Mouse (Mus musculus): ENCODE measurements around the gene Zfp488. TPM values are rescaled to one million over a fixed set of nuclear protein-coding genes. Genes with fewer than 3 reads are reported as not detected.
A peak's percentile ranks its signal among the peaks of the same experiment; 100 is the strongest.

Zfp488 gene
- total RNA-seq, 2 experiments from 2014 or later: not detected

DNA sequence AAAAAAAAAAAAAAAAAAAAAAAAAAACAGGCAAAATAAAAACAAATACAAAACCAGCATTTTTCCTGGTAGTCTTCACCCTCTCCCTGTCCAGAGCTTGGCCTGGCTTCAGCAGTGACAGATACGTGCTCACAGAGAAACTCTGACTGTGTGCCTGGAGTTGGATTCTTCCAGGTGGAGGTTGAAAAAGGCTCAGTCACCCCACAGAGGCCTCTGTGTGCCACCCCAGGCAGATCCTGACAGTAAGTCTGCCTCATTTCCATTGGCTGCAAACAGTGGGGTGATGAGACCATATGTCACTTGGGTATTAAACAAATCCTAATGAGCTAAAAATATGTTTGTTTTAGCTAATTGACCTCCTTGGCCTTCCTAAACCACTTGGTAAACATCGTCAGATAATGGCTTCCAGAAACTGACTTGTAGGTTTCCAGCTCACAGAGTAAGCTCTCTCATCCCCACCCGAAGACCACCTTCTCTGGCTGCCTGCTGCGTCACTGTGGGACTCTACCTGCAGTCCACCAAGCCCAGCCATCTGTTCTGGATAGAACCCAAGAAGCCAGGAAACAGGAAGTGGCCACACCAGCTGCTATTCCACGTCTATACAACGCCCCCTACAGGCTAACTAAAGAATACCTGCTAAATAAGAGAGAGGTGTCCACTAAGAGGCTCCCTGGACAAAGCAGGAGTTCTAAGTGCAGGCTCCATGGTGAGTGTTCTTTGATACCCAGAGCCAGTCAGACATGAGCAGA lies 26.2 kb downstream of the Zfp488 start:
- no peak for DNase-seq
- intact Hi-C loops (cut with DNase I): no loop called here

DNA sequence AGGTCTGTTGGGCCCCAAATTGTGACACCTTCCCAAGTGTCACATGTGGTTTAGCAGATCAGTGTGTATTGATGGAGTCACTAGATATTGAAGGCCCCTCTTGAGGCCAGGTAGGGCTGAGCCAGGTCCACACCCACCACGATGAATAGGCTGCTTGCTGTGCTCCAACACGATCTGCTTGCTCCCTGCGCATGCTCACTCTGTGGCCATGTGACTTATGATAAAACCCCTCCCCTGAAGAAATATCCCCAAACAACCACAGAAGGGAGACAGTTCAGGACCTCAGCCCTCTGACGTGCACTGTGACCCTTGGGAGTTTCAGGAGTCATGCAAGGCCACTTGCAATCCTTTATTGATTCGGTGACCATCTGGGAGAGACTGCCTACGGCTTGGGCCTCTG lies 32.4 kb downstream of the Zfp488 start:
- no peak for DNase-seq
- intact Hi-C loops (cut with DNase I): no loop called here

GRCm38 (mm10) chr14:33942222-33942621 lies 36.3 kb downstream of the Zfp488 start:
- intact Hi-C loops (cut with DNase I): no loop called here
- DNase-seq: no peak

DNA sequence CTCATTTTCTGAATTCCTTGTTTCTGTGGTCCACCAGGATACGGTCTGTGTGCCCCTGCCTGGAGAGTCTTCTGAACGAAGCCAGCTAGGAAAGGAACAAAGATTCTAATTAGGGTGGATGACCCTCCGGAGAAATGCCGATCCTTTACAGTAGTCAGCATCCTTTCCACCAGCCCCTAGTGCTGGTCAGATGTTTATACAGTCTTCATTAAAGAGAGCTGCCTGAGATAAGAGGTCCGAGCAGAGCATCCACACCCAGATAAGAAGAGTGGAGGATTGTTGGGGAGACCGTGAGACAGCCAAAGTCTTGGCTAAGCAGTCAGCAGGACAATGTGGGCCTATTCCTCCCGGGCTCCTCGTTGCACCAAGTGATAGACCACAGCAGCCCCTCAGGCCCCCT lies 37.8 kb downstream of the Zfp488 start, which contains the start of gene Gdf2:
TSS of gene Gdf2 (plus strand) at position 301 of the 400 bp plus-strand sequence.
- DNase-seq: no peak
- intact Hi-C loops (cut with DNase I): no loop called here

GRCm38 (mm10) chr14:33939117-33939516 lies 39.4 kb downstream of the Zfp488 start:
- peak; percentile 33 to 51 for DNase-seq
- intact Hi-C loops (cut with DNase I): no loop called here

GRCm38 (mm10) chr14:33933778-33934317 lies 44.7 kb downstream of the Zfp488 start:
- peak in 1 of 2 experiments; percentile 30 for DNase-seq
- intact Hi-C loops (cut with DNase I): loop anchor here (5.0 kb wide), 2 partner anchors 237 to 262 kb away; no protein-coding TSS in a partner anchor

DNA sequence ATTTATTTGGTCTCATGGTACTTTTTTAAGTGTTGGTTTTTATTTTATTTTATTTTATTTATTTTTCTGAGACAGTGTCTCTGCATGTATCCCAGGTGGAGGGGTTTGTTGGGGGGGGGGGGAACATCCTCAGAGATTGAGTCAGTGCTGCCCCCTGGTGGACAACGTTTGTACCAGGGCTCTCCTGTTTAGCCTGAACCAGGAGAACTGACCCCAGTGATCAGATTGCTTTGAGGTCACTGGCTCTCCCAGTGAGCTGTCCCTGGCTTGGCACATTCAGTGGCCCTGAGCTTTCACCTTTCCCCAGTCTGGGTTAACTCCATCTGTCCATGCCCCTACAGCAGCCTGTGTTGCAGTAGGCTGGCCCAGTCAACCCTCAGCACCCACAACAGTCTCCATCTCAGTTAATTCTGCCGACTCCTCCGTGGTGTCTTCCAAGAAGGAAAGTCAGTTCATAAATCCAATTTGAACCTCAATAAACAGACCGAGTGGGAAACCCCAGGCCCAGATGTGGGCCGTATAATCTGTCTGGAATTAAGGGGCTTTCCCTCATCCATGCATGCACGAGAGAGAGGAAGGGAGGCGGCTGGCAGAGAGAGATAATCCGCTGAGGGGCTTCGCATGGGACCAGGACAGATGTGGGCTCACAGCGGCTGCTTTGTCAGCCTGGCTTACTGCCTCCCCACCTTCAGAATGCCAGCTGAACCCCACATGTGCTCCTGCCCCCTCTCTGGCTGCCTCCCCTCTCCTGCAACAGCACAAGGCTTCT lies 45.4 kb downstream of the Zfp488 start:
- intact Hi-C loops (cut with DNase I): loop anchor here (5.0 kb wide), 2 partner anchors 236 to 261 kb away; no protein-coding TSS in a partner anchor
- DNase-seq: peak; percentile 40 to 60

- intact Hi-C loops (cut with DNase I): loop anchor here (5.0 kb wide), 2 partner anchors 235 to 260 kb away; no protein-coding TSS in a partner anchor
Measured at GRCm38 (mm10) chr14:33931853-33932252, 46.7 kb downstream of the Zfp488 start.

GRCm38 (mm10) chr14:33923168-33924070 lies 55.1 kb downstream of the Zfp488 start, which contains the start of gene Gdf10:
Gene Gdf10, plus strand, starts transcription at chr14:33923587.
- DNase-seq: peak in 1 of 2 experiments; percentile 30
- intact Hi-C loops (cut with DNase I): no loop called here

More at GRCm38 (mm10) chr14:33931853-33932252, 46.7 kb downstream of the Zfp488 start:
- no peak for DNase-seq

- intact Hi-C loops (cut with DNase I): no loop called here
- no peak for DNase-seq
Measured at GRCm38 (mm10) chr14:33922771-33923167, 55.8 kb downstream of the Zfp488 start.

- intact Hi-C loops (cut with DNase I): no loop called here
- DNase-seq: no peak
Measured at GRCm38 (mm10) chr14:33920727-33921559, 57.6 kb downstream of the Zfp488 start.

Other genes starting within 250 kb of the Zfp488 start
- gene Gdf10, start 55.2 kb downstream of the Zfp488 start, total RNA-seq (2021): 1 to 10 TPM; 1.5 to 2.5 TPM
- gene Gdf2, start 37.7 kb downstream of the Zfp488 start, total RNA-seq (2021): not detected
- not detected for gene Rbp3, start 24.8 kb downstream of the Zfp488 start, total RNA-seq (2021)
- gene Gm30083, start 36.4 kb upstream of the Zfp488 start, total RNA-seq (2021): not detected
- gene Gm5460, start 38.0 kb upstream of the Zfp488 start, total RNA-seq (2021): not detected
- gene Antxrl, start 73.9 kb upstream of the Zfp488 start, total RNA-seq (2021): not detected
- under 1 TPM; 0.54 to 0.67 TPM for gene Anxa8, start 107.2 kb upstream of the Zfp488 start, total RNA-seq (2021)
- not detected for gene A630023A22Rik, start 124.0 kb upstream of the Zfp488 start, total RNA-seq (2021)
- under 1 TPM; 0.10 TPM for gene Npy4r, start 173.7 kb upstream of the Zfp488 start, total RNA-seq (2021)
- gene Gprin2, start 222.9 kb upstream of the Zfp488 start, total RNA-seq (2021): under 1 TPM in 1 of 2 experiments, not detected in 1; 0.05 TPM
- gene Syt15, start 240.8 kb upstream of the Zfp488 start, total RNA-seq (2021): under 1 TPM; 0.36 to 0.57 TPM